Mouse (Mus musculus) intestine, embryonic 15.5 days (tissue): ENCODE measurements at regions not wholly inside any gene's neighbourhood (a gene's known extent, or its start where the extent isn't known, plus 50 kb on each side); places are given as distances from the start of the nearest gene placed in this dataset.
"Not testable (repeated sequence)": the region's sequence is repeated elsewhere in the genome, so short reads cannot be mapped to it uniquely, and the experiment has no call there.

Source experiments
- ATAC-seq: fragments of 200-750 bp; cut with Nextera tagmentation; 2 replicates; pipeline ENCODE4 v1.8.0; 2017; ENCODE audit warnings: moderate TSS enrichment, moderate library complexity
- H3K27ac ChIP-seq: fragments of 300-500 bp; sonication (generic); 2 replicates; pipeline ENCODE4 v1.5.1; 2015; ENCODE audit warnings: mild to moderate bottlenecking, inconsistent platforms
- H3K27me3 ChIP-seq: fragments of 300-500 bp; sonication (generic); replicated peaks from 2 replicates; pipeline ENCODE4 v1.6.1; 2015; ENCODE audit warnings: inconsistent platforms
- H3K36me3 ChIP-seq: fragments of 300-500 bp; sonication (generic); 2 replicates; pipeline ENCODE4 v1.6.1; 2015; ENCODE audit warnings: inconsistent platforms
- H3K4me1 ChIP-seq: fragments of 300-500 bp; sonication (generic); replicated peaks from 2 replicates; pipeline ENCODE4 v1.6.1; 2015; ENCODE audit warnings: inconsistent platforms
- H3K4me2 ChIP-seq: fragments of 300-500 bp; sonication (generic); replicated peaks from 2 replicates; pipeline ENCODE4 v1.6.1; 2015; ENCODE audit warnings: mild to moderate bottlenecking, inconsistent platforms
- H3K4me3 ChIP-seq: fragments of 300-500 bp; sonication (generic); replicated peaks from 2 replicates; pipeline ENCODE4 v1.5.1; 2015; ENCODE audit warnings: inconsistent platforms
- H3K9ac ChIP-seq: fragments of 300-500 bp; sonication (generic); 2 replicates; pipeline ENCODE4 v1.6.1; 2015; ENCODE audit warnings: inconsistent platforms
- H3K9me3 ChIP-seq: fragments of 300-500 bp; sonication (generic); 2 replicates; pipeline ENCODE4 v1.6.1; 2016; ENCODE audit warnings: inconsistent platforms
- WGBS: fragments of 180-500 bp; shearing (Covaris S2); methylation state at CpG from one replicate; pipeline ENCODE4 v1.1.7; 2015; 5-methylcytosine and 5-hydroxymethylcytosine counted together

DNA sequence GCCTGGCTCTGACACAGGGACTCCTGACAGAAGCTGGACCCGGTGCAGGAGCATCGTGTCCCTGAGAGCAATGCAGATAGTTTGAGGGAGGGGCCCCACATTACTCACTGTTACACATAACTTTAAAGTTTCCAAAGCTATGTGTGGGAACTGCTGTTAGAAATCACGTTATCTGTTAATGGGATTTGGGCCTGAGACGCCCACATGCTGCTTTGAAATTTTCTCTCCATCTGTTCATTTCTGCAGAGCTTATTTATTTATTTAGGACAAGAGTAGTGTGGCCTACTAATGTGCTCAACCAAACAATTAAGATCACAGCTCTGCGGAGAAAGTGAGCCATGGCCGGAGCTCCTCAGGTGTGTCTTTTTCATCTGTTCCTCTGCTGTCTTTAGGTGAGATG lies 99.4 kb upstream of the Frmd4a start:
- H3K4me3 ChIP-seq: no peak overlapping the region
- H3K4me2 ChIP-seq: no peak overlapping the region
- ATAC-seq: no peak
- WGBS: 63% methylated on average over 6 of the region's 6 CpGs
- H3K9me3 ChIP-seq: no peaks in the 10 kb centered on the region
- no peaks in the 10 kb centered on the region for H3K4me1 ChIP-seq
- H3K36me3 ChIP-seq: no peaks in the 10 kb centered on the region
- no peak overlapping the region for H3K27ac ChIP-seq
- no peak overlapping the region for H3K9ac ChIP-seq
- H3K27me3 ChIP-seq: no peaks in the 10 kb centered on the region

DNA sequence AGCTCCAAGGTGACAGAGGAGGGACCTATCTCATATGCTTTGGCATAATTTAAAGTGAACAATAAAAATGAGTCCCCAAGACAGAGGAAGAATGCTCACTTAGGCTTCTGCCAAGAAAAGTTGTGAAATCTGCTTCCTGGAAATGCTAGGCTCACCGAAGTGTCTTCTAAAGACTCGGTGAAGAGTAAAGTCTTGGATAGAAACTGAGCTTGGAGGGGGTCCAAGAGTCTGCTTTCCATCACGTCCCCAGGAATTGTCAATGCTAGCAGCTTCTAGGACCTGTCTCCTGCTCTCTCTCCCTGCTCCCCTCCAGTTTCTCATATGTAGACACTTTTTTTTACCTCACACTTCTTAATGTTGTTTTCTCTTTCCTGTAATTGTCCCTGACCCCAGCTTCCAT lies 97.6 kb upstream of the Frmd4a start:
- Histone ChIP-seq H3K27me3 (no peaks in the 10 kb centered on the region), H3K9me3 (no peaks in the 10 kb centered on the region), H3K4me2 (no peak overlapping the region), H3K36me3 (no peaks in the 10 kb centered on the region), H3K4me3 (no peak overlapping the region), H3K4me1 (no peaks in the 10 kb centered on the region), H3K9ac (no peak overlapping the region), H3K27ac (no peak overlapping the region)
- WGBS: 51% methylated on average over 3 of the region's 3 CpGs
- no peak for ATAC-seq

DNA sequence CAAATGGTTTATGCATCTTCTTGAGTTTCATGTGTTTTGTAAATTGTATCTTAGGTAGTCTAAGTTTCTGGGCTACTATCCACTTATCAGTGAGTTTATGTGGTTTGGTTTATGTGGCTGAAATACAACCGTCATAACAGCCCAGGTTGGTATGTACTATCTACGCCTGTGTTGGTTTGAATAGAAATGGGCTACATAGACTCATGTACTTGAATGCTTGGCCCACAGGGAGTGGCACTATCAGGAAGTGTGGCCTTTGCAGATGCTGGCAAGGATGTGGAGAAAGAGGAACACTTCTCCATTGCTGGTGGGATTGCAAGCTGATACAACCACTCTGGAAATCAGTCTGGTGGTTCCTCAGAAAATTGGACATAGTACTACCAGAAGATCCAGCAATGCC lies 96.4 kb upstream of the Frmd4a start:
- H3K4me3 ChIP-seq, H3K27ac ChIP-seq, H3K9me3 ChIP-seq, H3K4me1 ChIP-seq, H3K27me3 ChIP-seq, H3K9ac ChIP-seq, H3K4me2 ChIP-seq, H3K36me3 ChIP-seq, ATAC-seq: not testable (repeated sequence)
- WGBS: 86% methylated on average over 2 of the region's 2 CpGs

DNA sequence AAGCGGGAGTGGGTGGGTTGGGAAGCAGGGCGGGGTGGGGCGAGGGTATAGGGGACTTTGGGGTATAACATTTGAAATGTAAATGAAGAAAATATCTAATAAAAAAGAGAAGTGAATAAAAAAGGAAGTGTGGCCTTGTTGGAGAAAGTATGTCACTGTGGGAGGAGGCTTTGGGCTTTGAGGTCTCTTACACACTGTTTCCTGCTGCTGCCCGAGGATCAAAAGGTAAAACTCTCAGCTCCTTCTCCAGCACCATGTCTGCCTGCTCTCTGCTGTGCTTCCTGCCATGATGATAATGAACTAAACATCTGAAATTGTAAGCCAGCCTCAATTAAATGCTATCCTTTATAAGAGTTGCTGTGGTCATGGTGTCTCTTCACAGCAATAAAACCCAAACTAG lies 94.8 kb upstream of the Frmd4a start:
- WGBS: 85% methylated on average over 4 of the region's 4 CpGs
- H3K27me3 ChIP-seq: no peaks in the 10 kb centered on the region
- no peaks in the 10 kb centered on the region for H3K4me1 ChIP-seq
- H3K9ac ChIP-seq: no peak overlapping the region
- no peak for ATAC-seq
- H3K4me2 ChIP-seq: no peak overlapping the region
- no peaks in the 10 kb centered on the region for H3K36me3 ChIP-seq
- no peak overlapping the region for H3K4me3 ChIP-seq
- H3K9me3 ChIP-seq: no peaks in the 10 kb centered on the region
- no peak overlapping the region for H3K27ac ChIP-seq

DNA sequence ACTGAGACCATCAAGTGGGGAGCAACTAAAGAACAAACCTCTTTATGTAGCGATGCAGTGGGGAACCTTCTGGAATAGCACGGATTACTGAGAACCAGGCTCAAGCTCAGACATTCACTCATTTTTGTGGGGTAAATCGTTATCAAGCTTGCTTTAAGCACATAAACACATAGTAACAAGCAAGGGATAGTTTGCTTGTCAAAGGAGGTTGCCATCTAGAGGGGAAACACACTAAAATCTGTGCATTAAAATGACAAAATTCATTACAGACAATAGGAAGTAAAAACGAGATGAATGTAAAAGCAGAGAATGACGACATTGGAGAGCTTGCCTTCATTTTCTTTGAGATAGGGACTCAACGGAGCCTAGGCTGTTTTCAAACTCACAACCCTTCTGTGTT lies 92.8 kb upstream of the Frmd4a start:
- H3K4me3 ChIP-seq: no peak overlapping the region
- no peaks in the 10 kb centered on the region for H3K27me3 ChIP-seq
- H3K27ac ChIP-seq: no peak overlapping the region
- no peaks in the 10 kb centered on the region for H3K4me1 ChIP-seq
- no peaks in the 10 kb centered on the region for H3K9me3 ChIP-seq
- H3K9ac ChIP-seq: no peak overlapping the region
- no peaks in the 10 kb centered on the region for H3K36me3 ChIP-seq
- no peak overlapping the region for H3K4me2 ChIP-seq
- WGBS: 81% methylated on average over 6 of the region's 6 CpGs
- ATAC-seq: no peak

DNA sequence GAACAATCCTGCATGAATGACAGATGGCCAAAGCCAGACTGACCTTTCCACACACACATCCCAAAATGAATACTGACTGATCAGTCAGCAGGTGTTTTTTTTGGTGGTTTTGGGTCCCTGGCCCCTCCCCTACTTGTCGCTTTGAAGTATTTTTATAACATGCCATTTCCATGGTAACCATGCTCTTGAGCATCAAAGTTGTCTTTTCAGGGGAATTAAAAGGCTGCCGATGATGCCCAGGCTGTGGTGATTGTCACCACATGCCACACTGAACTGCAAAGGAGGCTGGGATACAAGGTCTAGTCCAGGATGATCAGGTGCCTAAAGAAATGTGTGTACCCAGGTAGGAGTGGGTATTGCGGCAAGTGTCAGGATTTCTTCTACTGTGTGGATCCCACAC lies 92.3 kb upstream of the Frmd4a start:
- ATAC-seq: no peak
- Histone ChIP-seq H3K9ac (no peak overlapping the region), H3K9me3 (no peaks in the 10 kb centered on the region), H3K36me3 (no peaks in the 10 kb centered on the region), H3K27me3 (no peaks in the 10 kb centered on the region), H3K4me2 (no peak overlapping the region), H3K27ac (no peak overlapping the region), H3K4me1 (no peaks in the 10 kb centered on the region), H3K4me3 (no peak overlapping the region)
- 79% methylated on average over 3 of the region's 3 CpGs for WGBS

DNA sequence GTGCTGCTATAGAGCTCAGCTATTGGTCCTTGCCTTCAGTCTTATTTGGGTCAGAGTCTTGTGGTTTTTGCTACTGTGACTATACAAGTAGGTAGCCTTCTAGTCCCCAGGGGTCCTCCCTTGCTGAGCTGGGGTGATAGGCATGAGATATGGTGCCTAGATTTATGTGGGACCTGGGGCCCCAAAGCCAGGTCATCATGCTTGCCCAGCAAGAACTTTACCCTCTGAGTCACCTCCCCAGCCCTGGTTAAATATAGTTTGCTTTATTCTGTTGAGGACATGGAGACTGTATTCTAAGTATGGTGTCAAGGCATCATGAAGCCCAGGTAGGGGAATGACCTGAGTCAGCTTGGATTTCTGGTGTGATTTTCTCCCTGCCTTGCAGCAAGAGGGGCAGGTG lies 91.4 kb upstream of the Frmd4a start:
- Histone ChIP-seq H3K4me1 (no peaks in the 10 kb centered on the region), H3K9ac (no peak overlapping the region), H3K9me3 (no peaks in the 10 kb centered on the region), H3K27ac (no peak overlapping the region), H3K4me3 (no peak overlapping the region), H3K4me2 (no peak overlapping the region), H3K36me3 (no peaks in the 10 kb centered on the region), H3K27me3 (no peaks in the 10 kb centered on the region)
- ATAC-seq: peak; percentile 74

DNA sequence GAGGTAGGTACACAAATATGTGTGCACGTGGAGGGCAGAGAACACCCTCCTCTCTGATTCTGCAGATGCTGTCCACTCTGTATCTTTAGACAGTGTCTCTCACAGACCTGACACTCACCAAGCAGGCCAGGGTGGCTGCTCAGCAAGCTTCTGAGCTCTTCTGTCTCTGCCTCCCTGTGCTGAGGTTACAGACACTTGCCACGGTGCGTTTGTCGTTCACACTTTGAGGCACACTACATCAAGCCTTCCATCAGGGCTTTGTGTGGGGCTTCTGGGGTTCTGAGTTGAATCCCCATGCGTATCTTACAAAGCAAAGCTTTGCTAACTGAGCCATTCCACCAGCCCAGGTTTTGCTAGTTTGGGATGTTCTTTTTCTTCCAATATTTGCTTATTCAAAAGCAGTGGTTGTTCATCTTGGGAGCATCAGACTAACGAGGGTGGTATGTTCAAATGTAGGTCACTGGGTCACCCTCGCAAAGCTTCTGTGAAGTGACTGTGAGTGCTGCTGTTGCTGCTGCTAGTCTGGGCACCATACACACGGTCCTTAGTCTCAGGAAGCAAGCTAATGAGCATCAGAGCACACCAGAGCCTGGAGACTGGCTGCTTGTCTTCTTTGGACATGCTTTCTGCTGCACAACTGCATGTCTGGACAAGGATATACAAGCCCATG lies 90.2 kb upstream of the Frmd4a start:
- H3K9me3 ChIP-seq: no peaks in the 10 kb centered on the region
- H3K4me2 ChIP-seq: no peak overlapping the region
- H3K4me3 ChIP-seq: no peak overlapping the region
- H3K4me1 ChIP-seq: no peaks in the 10 kb centered on the region
- no peak overlapping the region for H3K27ac ChIP-seq
- H3K27me3 ChIP-seq: no peaks in the 10 kb centered on the region
- WGBS: 69% methylated on average over 8 of the region's 8 CpGs
- H3K36me3 ChIP-seq: no peaks in the 10 kb centered on the region
- ATAC-seq: no peak
- no peak overlapping the region for H3K9ac ChIP-seq

DNA sequence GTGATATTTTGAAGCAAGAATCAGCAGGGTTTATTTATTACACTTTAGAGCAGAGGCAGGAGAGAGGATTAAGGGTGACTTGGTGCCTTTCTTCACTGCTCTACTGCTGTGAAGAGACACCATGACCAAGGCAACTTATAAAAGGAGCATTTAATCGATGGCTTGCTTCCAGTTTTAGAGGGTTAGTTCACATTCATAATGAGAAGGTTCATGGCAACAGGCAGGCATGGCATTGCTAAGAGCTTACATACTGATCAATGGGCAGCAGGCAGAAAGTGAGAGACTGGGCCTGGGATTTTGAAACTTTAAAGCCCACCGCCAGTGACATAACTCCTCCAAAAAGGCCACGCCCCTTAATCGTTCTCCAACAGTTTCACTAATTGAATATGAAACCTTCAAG lies 89.7 kb upstream of the Frmd4a start:
- Histone ChIP-seq H3K27me3 (no peaks in the 10 kb centered on the region), H3K9ac (no peak overlapping the region), H3K36me3 (no peaks in the 10 kb centered on the region), H3K4me1 (no peaks in the 10 kb centered on the region), H3K4me3 (no peak overlapping the region), H3K4me2 (no peak overlapping the region), H3K27ac (no peak overlapping the region), H3K9me3 (no peaks in the 10 kb centered on the region)
- ATAC-seq: no peak
- WGBS: 91% methylated on average over 4 of the region's 4 CpGs

DNA sequence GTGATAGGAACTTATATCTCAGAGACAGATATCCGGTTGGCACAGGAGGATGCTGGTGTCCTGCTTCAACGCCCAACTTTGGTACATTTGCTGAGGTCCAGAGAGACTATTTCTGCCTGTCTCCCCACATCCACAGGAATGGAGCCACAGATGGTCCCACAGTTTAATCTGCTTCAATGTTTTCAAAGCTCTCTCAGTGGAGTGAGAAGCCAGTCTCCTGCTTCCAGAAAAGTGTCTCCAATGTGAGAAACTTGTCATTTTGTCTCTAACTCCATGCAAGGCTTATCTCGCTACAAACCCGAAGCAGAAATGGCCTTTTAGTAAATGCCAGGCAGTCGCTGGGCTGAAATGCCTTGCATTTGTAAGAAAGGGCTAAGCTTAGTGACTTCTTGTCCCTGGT lies 86.9 kb upstream of the Frmd4a start:
- H3K27ac ChIP-seq: no peak overlapping the region
- no peaks in the 10 kb centered on the region for H3K27me3 ChIP-seq
- H3K4me3 ChIP-seq: no peak overlapping the region
- no peak for ATAC-seq
- no peaks in the 10 kb centered on the region for H3K9me3 ChIP-seq
- WGBS: 89% methylated on average over 5 of the region's 5 CpGs
- no peak overlapping the region for H3K4me2 ChIP-seq
- no peaks in the 10 kb centered on the region for H3K4me1 ChIP-seq
- H3K9ac ChIP-seq: no peak overlapping the region
- no peaks in the 10 kb centered on the region for H3K36me3 ChIP-seq

DNA sequence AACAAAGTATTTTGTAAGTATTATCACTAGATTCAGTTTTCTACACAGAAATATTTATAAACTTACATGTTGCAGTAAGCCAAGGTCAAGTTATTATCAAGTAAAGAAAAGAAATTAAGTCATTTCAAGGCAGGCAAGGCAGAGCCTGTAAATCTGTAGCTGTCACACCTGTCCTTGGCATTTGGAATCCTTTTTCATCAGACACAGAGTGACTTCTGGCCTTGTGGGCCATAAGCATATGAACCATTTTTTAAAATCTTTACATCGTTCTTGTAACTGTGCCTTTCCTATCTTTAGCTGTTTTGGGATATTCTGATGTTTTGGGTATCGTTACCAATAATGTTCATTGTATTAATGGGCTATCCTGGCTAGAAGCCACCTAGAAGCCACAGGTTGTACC lies 76.7 kb upstream of the Frmd4a start:
- H3K36me3 ChIP-seq: no peaks in the 10 kb centered on the region
- no peaks in the 10 kb centered on the region for H3K9me3 ChIP-seq
- no peak overlapping the region for H3K9ac ChIP-seq
- ATAC-seq: no peak
- no peak overlapping the region for H3K4me2 ChIP-seq
- WGBS: 93% methylated on average over 2 of the region's 2 CpGs
- no peak overlapping the region for H3K4me3 ChIP-seq
- H3K27ac ChIP-seq: no peak overlapping the region
- no peaks in the 10 kb centered on the region for H3K4me1 ChIP-seq
- no peaks in the 10 kb centered on the region for H3K27me3 ChIP-seq

DNA sequence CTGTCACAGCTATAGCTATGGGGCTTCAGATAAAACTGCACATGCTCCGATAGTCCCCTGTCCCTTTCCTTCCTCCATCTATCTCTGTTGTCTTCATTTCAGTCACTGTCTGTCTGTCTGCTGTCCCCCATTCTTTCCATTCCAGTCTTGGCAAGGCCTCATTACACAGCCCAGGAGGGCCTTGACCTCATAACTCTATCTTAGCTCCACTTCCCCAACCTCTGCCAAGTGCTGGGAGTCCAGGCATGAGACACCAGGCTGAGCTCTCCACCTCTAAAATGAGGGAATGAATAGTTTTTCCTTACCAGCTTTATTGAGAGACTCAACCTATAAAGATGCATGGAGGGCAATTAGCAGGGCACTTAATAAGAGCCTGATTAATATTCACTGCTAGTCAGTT lies 76.0 kb upstream of the Frmd4a start:
- Histone ChIP-seq H3K4me3 (no peak overlapping the region), H3K27ac (no peak overlapping the region), H3K36me3 (no peaks in the 10 kb centered on the region), H3K4me2 (no peak overlapping the region), H3K9ac (no peak overlapping the region), H3K4me1 (no peaks in the 10 kb centered on the region), H3K9me3 (no peaks in the 10 kb centered on the region), H3K27me3 (no peaks in the 10 kb centered on the region)
- WGBS: 86% methylated on average over 1 of the region's 1 CpGs
- ATAC-seq: no peak

DNA sequence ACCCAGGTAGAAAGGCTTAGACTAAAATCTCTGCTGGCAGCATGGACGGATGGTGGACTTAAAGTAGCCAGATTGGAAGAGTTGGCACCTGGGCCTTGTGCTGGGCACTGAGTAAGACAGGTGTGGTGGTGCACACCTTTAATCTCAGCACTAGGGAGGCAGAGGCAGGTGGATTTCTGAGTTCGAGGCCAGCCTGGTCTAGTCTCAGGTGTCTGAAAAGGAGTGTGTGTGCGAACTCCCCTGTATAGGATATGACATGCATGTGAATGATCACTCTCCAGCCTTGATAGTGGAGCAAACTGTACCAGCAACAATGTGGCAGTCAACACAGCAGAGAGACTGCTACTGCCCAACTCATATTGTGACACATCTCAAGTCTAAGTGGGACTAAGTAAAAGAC lies 70.1 kb upstream of the Frmd4a start:
- Histone ChIP-seq H3K9me3 (no peaks in the 10 kb centered on the region), H3K36me3 (no peaks in the 10 kb centered on the region), H3K9ac (no peak overlapping the region), H3K4me3 (no peak overlapping the region), H3K4me2 (no peak overlapping the region), H3K27me3 (no peaks in the 10 kb centered on the region), H3K27ac (no peak overlapping the region), H3K4me1 (no peaks in the 10 kb centered on the region)
- no peak for ATAC-seq
- WGBS: 92% methylated on average over 3 of the region's 3 CpGs

DNA sequence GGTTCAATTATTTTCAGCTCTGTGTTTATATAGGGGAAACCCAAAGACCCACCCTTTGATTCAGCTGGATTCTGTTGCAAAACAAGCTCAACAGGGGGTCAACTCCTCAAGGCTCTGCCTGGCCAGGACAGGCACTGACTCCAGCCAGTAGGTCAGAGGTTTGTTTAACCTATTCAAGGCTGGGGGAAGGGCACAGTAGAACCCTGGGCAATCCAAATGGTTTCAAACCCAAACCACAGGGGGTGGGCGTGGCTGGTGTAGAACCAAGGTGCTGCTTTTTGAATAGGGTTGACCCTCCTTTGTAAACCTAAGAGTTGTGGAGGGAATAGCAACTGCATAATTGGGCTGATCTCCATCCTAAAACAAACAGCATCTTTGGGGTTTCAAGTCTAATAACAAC lies 69.2 kb upstream of the Frmd4a start:
- no peaks in the 10 kb centered on the region for H3K36me3 ChIP-seq
- H3K4me2 ChIP-seq: no peak overlapping the region
- WGBS: 70% methylated on average over 1 of the region's 1 CpGs
- H3K4me3 ChIP-seq: no peak overlapping the region
- no peak for ATAC-seq
- H3K4me1 ChIP-seq: no peaks in the 10 kb centered on the region
- no peaks in the 10 kb centered on the region for H3K27me3 ChIP-seq
- H3K27ac ChIP-seq: no peak overlapping the region
- H3K9me3 ChIP-seq: no peaks in the 10 kb centered on the region
- no peak overlapping the region for H3K9ac ChIP-seq
